Mouse (Mus musculus) cerebellum, postnatal 4 days (tissue): ENCODE measurements around the gene Fam198a.

Experiments used
- DNase-seq, 2 experiments: peaks; one replicate each; pipeline ENCODE4 v3.0.0; 2022; ENCODE audit warnings: low spot score in 2 of 2, mixed read lengths in 1 of 2

The Fam198a gene

GRCm38 (mm10) chr9:122021581-122021980 is 70.8 kb downstream of the Fam198a start:
- DNase-seq = no peak

- DNase-seq = no peak
Measured at GRCm38 (mm10) chr9:122022776-122023175, 72.0 kb downstream of the Fam198a start.

GRCm38 (mm10) chr9:122023873-122024272 is 73.1 kb downstream of the Fam198a start:
- DNase-seq = no peak

GRCm38 (mm10) chr9:122024419-122024818 is 73.6 kb downstream of the Fam198a start:
- DNase-seq = no peak

GRCm38 (mm10) chr9:122025855-122026590 is 75.2 kb downstream of the Fam198a start:
- no peak for DNase-seq

GRCm38 (mm10) chr9:122027081-122027913 is 76.5 kb downstream of the Fam198a start:
- DNase-seq = peak in 1 of 2 experiments; percentile 32

- no peak for DNase-seq
Measured at GRCm38 (mm10) chr9:122027914-122028745, 77.3 kb downstream of the Fam198a start.

- DNase-seq = no peak
Measured at GRCm38 (mm10) chr9:122029765-122030164, 79.0 kb downstream of the Fam198a start.
